Mouse (Mus musculus): Measurements from ENCODE around the gene Hspa8. TPM values are rescaled to one million over a fixed set of nuclear protein-coding genes. Genes with fewer than 3 reads are reported as not detected.

Hspa8 gene
- total and polyA plus RNA-seq, 3 experiments: 2,915 to 7,761 (median 6,462) TPM

- Histone ChIP-seq H3K9ac (ENCODE audit: insufficient read depth, low read depth) (no peak overlapping the region), H3K4me1 (ENCODE audit: control insufficient read depth in 1 of 2, insufficient read depth in 2 of 2) (no peaks in the 10 kb centered on the region), H3K27ac (ENCODE audit: insufficient read depth, low read depth) (no peak overlapping the region), H3K36me3 (replicated peaks in 1 of 2; ENCODE audit: control insufficient read depth in 1 of 2, insufficient read depth in 1 of 2, low read length in 1 of 2) (no peaks in the 10 kb centered on the region), H3K27me3 (replicated peaks) (no peaks in the 10 kb centered on the region), H3K4me3 (replicated peaks in 1 of 3; ENCODE audit: low read depth in 2 of 3, low read length in 2 of 3, poor library complexity in 1 of 3) (no peak overlapping the region), H3K9me3 (replicated peaks; ENCODE audit: low read length) (no peaks in the 10 kb centered on the region), H3K79me2 (replicated peaks; ENCODE audit: control insufficient read depth, extremely low read depth, insufficient read depth, poor library complexity, severe bottlenecking) (no peaks in the 10 kb centered on the region), H3K4me2 (ENCODE audit: insufficient read depth, low read depth, poor library complexity, severe bottlenecking) (no peak overlapping the region)
- in situ Hi-C loops (cut with MboI; ENCODE audit: low pct_ligation_motif_present, low pct_unique_long_range_greater_than_20kb, low sequenced_read_pairs): no loop called here
- dilution Hi-C loops (cut with MboI; ENCODE audit: extremely low pct_ligation_motif_present, extremely low pct_unique_long_range_greater_than_20kb, low sequenced_read_pairs): no loop called here
- TF ChIP-seq NELFE (IDR thresholded peaks at IDR 0.05; ENCODE audit: low read depth, low read length) (no peak), MEF2A (IDR thresholded peaks at IDR 0.05; ENCODE audit: borderline replicate concordance, low read depth, low read length) (no peak), HCFC1 (IDR thresholded peaks at IDR 0.05; ENCODE audit: low read depth, low read length) (no peak), CTCF (conservative IDR thresholded peaks at IDR 0.05 in 1 of 2, IDR thresholded peaks at IDR 0.05 in 1 of 2; ENCODE audit: low read depth in 2 of 2, low read length in 2 of 2) (peak in 1 of 2 experiments; percentile 37; a peak in 2 of 4 replicates), SMC3 (IDR thresholded peaks at IDR 0.05; ENCODE audit: low read depth, low read length) (peak; percentile 4; the same call in 1 of the 2 replicates), RAD21 (IDR thresholded peaks at IDR 0.05; ENCODE audit: low read depth, low read length) (peak; percentile 25)
- peak; percentile 6 for DNase-seq (ENCODE audit: extremely low read depth)
Measured at GRCm38 (mm10) chr9:40836681-40837080, 35.9 kb downstream of the Hspa8 start.

- Histone ChIP-seq H3K4me2 (ENCODE audit: insufficient read depth, low read depth, poor library complexity, severe bottlenecking) (no peak overlapping the region), H3K4me1 (ENCODE audit: control insufficient read depth in 1 of 2, insufficient read depth in 2 of 2) (no peaks in the 10 kb centered on the region), H3K36me3 (replicated peaks in 1 of 2; ENCODE audit: control insufficient read depth in 1 of 2, insufficient read depth in 1 of 2, low read length in 1 of 2) (no peaks in the 10 kb centered on the region), H3K9me3 (replicated peaks; ENCODE audit: low read length) (no peaks in the 10 kb centered on the region), H3K9ac (ENCODE audit: insufficient read depth, low read depth) (no peak overlapping the region), H3K79me2 (replicated peaks; ENCODE audit: control insufficient read depth, extremely low read depth, insufficient read depth, poor library complexity, severe bottlenecking) (no peaks in the 10 kb centered on the region), H3K27ac (ENCODE audit: insufficient read depth, low read depth) (no peak overlapping the region), H3K4me3 (replicated peaks in 1 of 3; ENCODE audit: low read depth in 2 of 3, low read length in 2 of 3, poor library complexity in 1 of 3) (no peak overlapping the region), H3K27me3 (replicated peaks) (no peaks in the 10 kb centered on the region)
- dilution Hi-C loops (cut with MboI; ENCODE audit: extremely low pct_ligation_motif_present, extremely low pct_unique_long_range_greater_than_20kb, low sequenced_read_pairs) (no loop called here), in situ Hi-C loops (cut with MboI; ENCODE audit: low pct_ligation_motif_present, low pct_unique_long_range_greater_than_20kb, low sequenced_read_pairs) (no loop called here)
- DNase-seq (ENCODE audit: extremely low read depth): no peak
- TF ChIP-seq UBTF (IDR thresholded peaks at IDR 0.05; ENCODE audit: low read depth, low read length) (no peak), RCOR1 (conservative IDR thresholded peaks at IDR 0.05; ENCODE audit: low read depth, low read length) (no peak), SIN3A (IDR thresholded peaks at IDR 0.05; ENCODE audit: low read length) (no peak), PAX5 (IDR thresholded peaks at IDR 0.05; ENCODE audit: low read length) (no peak), ZNF384 (IDR thresholded peaks at IDR 0.05; ENCODE audit: low read depth, low read length) (no peak), HCFC1 (IDR thresholded peaks at IDR 0.05; ENCODE audit: low read depth, low read length) (no peak), JUND (conservative IDR thresholded peaks at IDR 0.05; ENCODE audit: low read depth, low read length) (no peak), USF2 (conservative IDR thresholded peaks at IDR 0.05; ENCODE audit: low read depth, low read length) (no peak), CTCF (conservative IDR thresholded peaks at IDR 0.05 in 1 of 2, IDR thresholded peaks at IDR 0.05 in 1 of 2; ENCODE audit: low read depth in 2 of 2, low read length in 2 of 2) (no peak), TBP (conservative IDR thresholded peaks at IDR 0.05; ENCODE audit: low read depth, low read length) (no peak), ZC3H11A (IDR thresholded peaks at IDR 0.05; ENCODE audit: low read depth, low read length) (no peak), NRF1 (IDR thresholded peaks at IDR 0.05; ENCODE audit: low read depth, low read length) (no peak), CHD1 (IDR thresholded peaks at IDR 0.05; ENCODE audit: low read depth, low read length) (no peak), ETS1 (conservative IDR thresholded peaks at IDR 0.05; ENCODE audit: low read depth, low read length) (no peak), MAZ (IDR thresholded peaks at IDR 0.05; ENCODE audit: low read depth, low read length) (no peak), USF1 (IDR thresholded peaks at IDR 0.05; ENCODE audit: low read depth, low read length) (no peak), MEF2A (IDR thresholded peaks at IDR 0.05; ENCODE audit: borderline replicate concordance, low read depth, low read length) (no peak), MAX (IDR thresholded peaks at IDR 0.05; ENCODE audit: low read length) (no peak), MYC (IDR thresholded peaks at IDR 0.05; ENCODE audit: low read depth, low read length) (no peak), GABPA (IDR thresholded peaks at IDR 0.05; ENCODE audit: insufficient replicate concordance, low read depth, low read length) (no peak)
Measured at GRCm38 (mm10) chr9:40839662-40840061, 38.9 kb downstream of the Hspa8 start.

Measured in CH12.LX (cell line).